Mouse (Mus musculus) telencephalon, adult 2 months (tissue): ENCODE data around the gene Plekhm3.
A peak's percentile ranks its signal among the peaks of the same experiment; 100 is the strongest.

Experiments used
- DNase-seq: peaks from one replicate; pipeline ENCODE4 v3.0.0-alpha.2; 2011; ENCODE audit warnings: low read depth, low spot score

Plekhm3 gene

DNA sequence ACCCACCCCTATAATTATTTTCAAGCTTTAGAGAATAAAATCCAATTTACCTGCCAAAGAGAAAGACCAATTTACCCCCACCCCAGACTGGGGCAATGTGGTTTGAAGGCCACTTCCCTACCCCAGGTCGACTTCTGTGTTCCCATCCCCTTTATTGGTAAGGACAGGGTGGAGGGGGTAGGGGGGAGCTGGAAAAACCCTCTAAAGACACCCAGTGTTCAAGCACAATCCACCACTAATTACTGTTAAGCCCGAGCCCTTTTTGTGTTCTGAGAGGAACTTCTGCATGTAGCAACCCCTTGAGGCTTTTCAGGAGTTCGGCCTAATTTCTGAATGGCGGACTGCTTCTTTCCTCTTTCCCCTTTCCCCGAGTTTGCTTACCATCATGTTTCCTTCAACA lies 177.2 kb downstream of the Plekhm3 start:
- DNase-seq, result no peak

GRCm38 (mm10) chr1:64773305-64773704 lies 183.3 kb downstream of the Plekhm3 start:
- no peak for DNase-seq

DNA sequence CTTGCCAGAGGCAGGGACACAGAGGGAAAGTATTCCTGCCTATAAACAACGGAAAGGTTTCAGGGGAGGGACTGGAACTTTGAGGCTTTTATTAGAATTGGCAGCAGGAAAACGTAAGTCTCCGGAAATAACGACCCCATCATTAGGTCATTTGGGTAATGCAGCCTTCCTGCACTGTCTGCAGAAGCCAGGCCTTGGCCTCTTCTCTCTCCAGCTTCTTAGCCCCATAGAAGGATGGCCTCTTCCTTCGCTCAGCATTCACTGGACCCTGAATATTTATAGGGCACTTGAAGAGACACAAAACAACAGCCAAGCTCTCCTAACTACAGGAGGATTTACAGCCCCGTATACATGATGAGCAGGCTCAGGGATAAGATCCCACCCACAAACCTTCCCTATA lies 186.5 kb downstream of the Plekhm3 start:
- DNase-seq, result no peak

DNA sequence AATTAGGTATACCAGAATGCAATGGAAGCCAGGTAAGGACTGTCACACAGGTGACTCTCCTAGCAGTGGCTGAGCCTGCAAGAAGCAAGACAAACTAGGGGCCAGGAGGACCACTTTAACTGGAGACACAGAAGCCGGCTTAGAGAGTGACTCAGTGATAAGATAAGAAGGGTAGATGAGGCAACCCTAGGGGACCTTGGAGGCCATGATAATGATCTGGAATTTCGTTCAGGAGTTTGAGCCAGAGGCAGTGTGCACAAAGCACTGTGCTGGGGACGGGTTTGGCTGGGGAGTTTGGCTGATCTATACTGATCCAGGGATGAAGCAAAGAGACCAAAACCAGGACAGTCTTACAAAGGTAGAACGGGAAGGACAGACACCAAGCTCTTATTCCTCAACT lies 195.0 kb downstream of the Plekhm3 start:
- no peak for DNase-seq

DNA sequence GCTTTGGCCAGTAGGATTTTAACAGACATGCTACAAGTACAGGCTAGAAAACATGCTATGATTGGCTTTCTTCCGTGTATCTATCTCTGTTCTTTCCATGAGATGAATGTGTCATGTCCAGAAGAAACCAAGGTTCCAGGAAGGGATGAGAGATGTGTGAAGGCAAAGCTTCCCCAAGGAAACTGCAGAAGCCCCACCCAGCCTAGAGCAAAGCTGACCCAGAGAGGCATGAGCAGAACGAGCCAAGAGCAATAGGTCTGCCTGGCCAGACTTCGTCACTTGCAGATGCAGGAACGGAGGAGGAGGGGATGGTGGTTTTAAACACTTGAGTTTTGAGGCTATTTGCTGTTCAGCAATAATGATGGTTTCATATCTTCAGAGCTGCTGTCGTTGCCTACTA lies 198.9 kb downstream of the Plekhm3 start:
- no peak for DNase-seq

- DNase-seq, result no peak
Observed at GRCm38 (mm10) chr1:64757254-64757653, 199.4 kb downstream of the Plekhm3 start.

GRCm38 (mm10) chr1:64756640-64757030 lies 200.0 kb downstream of the Plekhm3 start:
- DNase-seq, result no peak

GRCm38 (mm10) chr1:64755971-64756639 lies 200.5 kb downstream of the Plekhm3 start:
- no peak for DNase-seq

- DNase-seq, result no peak
Observed at GRCm38 (mm10) chr1:64754658-64755057, 202.0 kb downstream of the Plekhm3 start.

DNA sequence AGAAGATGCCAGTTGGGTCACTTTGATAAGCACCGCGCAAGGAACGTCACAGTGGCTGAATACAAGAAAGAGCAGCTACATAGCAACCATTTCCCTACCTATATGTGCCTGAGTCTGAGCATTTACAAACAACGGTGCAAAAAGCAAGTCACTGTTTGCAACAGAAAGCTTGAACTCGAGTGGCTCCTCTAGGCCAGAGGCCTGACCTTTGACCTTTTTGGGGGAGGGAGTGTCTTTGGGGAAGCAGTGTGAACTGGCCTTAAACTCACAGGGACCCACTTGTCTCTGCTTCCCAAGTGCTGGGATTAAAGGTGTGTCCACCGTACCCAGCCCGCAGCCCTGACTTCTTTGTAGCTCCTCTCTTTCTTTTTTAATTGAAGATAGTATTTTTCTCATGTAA lies 203.0 kb downstream of the Plekhm3 start:
- DNase-seq, result no peak

DNA sequence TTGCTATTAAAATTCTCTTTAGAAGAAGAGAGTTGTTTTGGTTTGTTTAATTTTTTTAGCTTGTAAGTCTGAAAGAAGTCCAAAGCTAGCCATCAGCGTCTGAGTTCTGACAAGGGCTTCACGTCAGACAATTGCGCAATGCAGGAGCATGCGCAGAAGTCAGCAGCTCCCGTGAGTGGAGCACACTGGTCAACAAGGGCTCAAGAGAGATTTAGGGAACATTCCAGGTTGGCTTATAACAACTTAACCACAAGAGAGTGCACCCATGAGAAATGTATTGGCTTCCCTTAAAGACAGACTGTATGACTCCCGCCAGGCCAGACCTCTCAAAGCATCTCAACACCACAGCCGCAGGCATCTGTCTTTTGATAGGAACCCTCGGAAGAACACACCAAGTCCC lies 203.5 kb downstream of the Plekhm3 start:
- DNase-seq, result no peak

DNA sequence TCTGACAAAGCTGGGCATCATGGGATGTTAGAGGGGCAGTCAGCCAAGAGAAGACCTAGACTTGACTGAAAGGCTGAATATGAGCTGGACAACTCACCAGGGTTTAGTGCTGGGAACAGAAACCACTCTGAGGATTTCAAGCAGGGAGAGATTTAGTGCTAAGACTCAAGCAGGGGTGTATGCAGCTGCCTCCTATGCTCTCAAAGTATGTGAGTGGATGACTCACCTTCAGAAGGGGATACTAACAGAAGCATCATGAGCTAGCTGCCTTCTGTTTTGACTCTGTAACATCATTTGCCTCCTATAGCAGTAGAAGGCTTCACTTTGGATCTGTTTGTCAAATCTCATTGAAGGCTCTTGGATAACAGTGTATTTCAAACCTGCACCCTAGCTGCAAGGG lies 212.0 kb downstream of the Plekhm3 start:
- no peak for DNase-seq

GRCm38 (mm10) chr1:64742741-64743408 lies 213.7 kb downstream of the Plekhm3 start:
- no peak for DNase-seq

GRCm38 (mm10) chr1:64738661-64739082 lies 218.0 kb downstream of the Plekhm3 start:
- no peak for DNase-seq

GRCm38 (mm10) chr1:64738180-64738555 lies 218.5 kb downstream of the Plekhm3 start:
- DNase-seq, result no peak

GRCm38 (mm10) chr1:64737502-64738179 lies 219.0 kb downstream of the Plekhm3 start, which contains the start of gene Fzd5:
Gene Fzd5, minus strand, starts transcription at chr1:64737751.
- DNase-seq, result peak; percentile 52

- no peak for DNase-seq
Observed at GRCm38 (mm10) chr1:64736681-64737501, 219.7 kb downstream of the Plekhm3 start.
